Mouse (Mus musculus) liver, adult 2 months (tissue): ENCODE measurements at regions not wholly inside any gene's neighbourhood (a gene's known extent, or its start where the extent isn't known, plus 50 kb on each side); places are given as distances from the start of the nearest gene placed in this dataset.

Source experiments
- CTCF ChIP-seq: fragments of 200-500 bp; IDR thresholded peaks from 2 replicates; pipeline ENCODE4 v1.5.1; 2011; ENCODE audit warnings: low read depth, low read length, control low read depth
- POLR2A ChIP-seq: fragments of 200-500 bp; IDR thresholded peaks from 2 replicates; pipeline ENCODE4 v1.6.1; 2011; ENCODE audit warnings: low read length, control low read depth; ENCODE audit not compliant: insufficient read depth; ENCODE audit errors: extremely low read depth

- no peak for TF ChIP-seq POLR2A
- no peak for TF ChIP-seq CTCF
Observed at GRCm38 (mm10) chr9:85490367-85490766, 163.2 kb upstream of the Tent5a start.
